Mouse (Mus musculus): ENCODE measurements around the gene Scd3.

The Scd3 gene

DNA sequence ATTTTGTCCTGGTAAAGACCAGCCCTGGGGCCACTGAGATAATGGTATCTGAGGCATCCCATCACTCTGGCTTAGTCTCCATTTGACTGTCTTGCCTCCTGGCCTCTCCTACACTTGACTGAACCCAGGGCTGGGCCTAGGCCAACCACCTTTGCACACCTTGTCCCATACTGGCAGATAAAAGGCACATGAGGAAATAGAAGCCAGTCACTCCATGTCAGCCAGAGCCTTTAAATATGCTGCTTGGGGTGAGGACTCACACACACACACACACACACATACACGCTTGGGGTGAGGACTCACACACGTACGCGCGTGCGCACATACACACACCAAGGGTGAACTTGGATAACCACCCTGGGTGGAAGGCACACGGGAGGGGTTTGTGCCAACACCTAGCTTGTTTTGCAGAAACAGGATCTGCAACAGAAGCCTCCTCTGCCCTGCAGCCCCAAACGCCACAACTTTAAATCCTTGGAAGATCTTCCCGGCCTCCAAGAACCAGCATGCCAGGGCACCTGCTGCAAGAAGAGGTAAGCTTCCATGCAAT lies at the start of gene Scd3:
Gene Scd3 (plus strand): TSS at position 255 of the 550 bp plus-strand sequence.
- DNase-seq (ENCODE audit: extremely low spot score, low spot score), result no peak

- DNase-seq (ENCODE audit: extremely low spot score, low spot score), result no peak
These were observed 49.3 kb upstream of the Scd3 start for GRCm38 (mm10) chr19:44153781-44154180.

DNA sequence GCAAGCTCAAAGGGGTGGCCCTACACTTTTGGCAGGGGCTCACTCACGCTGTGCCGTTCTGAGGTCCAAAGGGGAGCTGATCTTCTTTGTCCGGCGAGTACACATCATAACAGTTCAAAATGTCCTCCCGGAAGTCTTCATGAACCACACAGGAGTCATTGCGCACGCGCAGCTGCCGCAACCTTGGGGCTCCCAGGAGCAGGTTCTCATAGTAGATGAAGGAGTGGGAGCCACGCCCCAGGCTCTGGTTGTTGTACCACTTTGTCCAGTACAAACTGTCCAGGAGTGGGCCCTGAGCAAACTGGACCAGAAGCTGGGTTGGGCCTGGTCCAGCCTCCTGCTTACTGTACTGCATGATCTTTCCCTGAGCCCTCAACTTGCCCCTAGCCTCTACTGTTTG lies 46.1 kb upstream of the Scd3 start:
- no peak for DNase-seq (ENCODE audit: extremely low spot score, low spot score)

DNA sequence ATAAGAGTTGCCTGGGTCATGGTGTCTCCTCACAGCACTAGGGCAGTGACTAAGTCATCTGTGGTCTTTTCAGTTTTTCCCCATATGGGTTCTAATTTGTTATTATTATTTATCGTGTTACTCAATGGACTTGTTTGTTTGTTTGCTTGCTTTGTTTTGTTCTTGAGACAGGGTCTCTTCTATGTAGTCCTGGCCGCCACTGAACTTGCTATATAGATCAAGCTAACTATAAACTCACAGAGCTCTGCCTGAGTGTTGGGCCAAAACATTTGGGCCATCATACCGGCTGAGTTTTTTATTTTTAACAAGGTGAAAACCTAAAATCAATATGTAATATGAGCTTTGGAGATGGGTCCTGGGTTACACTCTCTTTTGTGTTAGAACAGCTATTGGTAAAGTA lies 43.7 kb upstream of the Scd3 start:
- DNase-seq (ENCODE audit: extremely low spot score, low spot score), result no peak

GRCm38 (mm10) chr19:44161515-44161914 lies 41.6 kb upstream of the Scd3 start:
- DNase-seq (ENCODE audit: extremely low spot score, low spot score), result no peak

GRCm38 (mm10) chr19:44174835-44175234 lies 28.2 kb upstream of the Scd3 start:
- no peak for DNase-seq (ENCODE audit: extremely low spot score, low spot score)

DNA sequence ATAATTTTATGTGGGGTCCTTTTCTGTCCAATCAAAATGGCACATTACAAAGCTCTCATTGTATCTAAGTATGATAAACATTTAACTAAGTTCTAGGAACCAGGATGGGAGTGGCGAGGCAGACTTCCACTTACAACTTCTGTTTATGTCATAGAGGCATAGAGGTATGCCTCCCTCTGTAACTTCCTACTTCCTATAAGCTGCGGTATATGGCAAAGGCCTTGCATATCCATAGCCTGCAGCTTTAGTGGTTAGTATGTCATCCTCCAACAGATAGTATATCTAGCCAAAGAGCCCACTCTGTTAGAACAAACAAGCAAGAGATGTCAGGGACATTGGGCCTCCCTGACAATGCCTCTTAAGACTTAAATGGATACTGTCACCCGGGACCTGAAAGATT lies 26.3 kb upstream of the Scd3 start:
- DNase-seq (ENCODE audit: extremely low spot score, low spot score), result no peak

- DNase-seq (ENCODE audit: extremely low spot score, low spot score), result no peak
These were observed 22.6 kb upstream of the Scd3 start for GRCm38 (mm10) chr19:44180502-44180901.

DNA sequence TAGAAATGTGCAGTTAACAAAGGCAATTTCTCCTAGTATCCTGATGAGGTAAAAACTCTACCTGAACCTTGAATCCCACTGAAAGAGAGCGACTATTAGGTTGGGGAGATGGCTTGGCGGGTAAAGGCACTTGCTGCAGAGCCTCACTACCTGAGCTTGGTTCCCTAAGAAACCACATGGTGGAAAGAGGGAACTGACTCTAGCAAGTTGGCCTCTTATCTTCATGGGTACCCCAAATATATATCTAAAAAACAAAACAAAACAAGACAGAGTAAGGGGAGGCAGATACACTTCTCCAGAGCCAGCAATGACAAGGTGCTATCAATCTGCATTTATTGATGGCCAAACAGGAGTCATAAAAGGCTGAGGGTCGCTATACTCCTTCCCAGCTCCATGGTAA lies 19.1 kb upstream of the Scd3 start:
- no peak for DNase-seq (ENCODE audit: extremely low spot score, low spot score)

- DNase-seq (ENCODE audit: extremely low spot score, low spot score), result no peak
These were observed 14.0 kb upstream of the Scd3 start for GRCm38 (mm10) chr19:44189056-44189455.

DNA sequence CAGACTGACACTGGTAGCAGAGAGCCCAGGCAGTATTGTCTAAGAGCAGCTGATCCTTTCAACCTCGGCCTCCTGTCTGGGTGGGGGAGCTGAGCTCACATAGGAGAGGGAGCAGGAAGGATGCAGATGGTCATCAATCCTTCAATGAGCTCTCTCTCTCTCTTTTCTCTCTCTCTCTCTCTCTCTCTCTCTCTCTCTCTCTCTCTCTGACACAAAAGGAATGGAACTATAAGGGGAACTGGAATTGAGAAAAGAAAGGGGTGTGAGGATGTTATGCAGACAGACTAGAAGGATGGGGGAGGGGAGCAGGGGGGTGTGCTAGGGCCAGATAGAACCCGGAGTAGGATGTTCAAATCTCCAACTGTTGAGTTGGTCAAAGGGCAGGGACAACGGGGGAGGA lies 10.7 kb upstream of the Scd3 start, which contains the start of gene Pkd2l1:
Gene Pkd2l1 (minus strand): TSS at position 101 of the 400 bp plus-strand sequence.
- no peak for DNase-seq (ENCODE audit: extremely low spot score, low spot score)

- DNase-seq (ENCODE audit: extremely low spot score, low spot score), result no peak
These were observed 9.2 kb upstream of the Scd3 start for GRCm38 (mm10) chr19:44193906-44194305.

DNA sequence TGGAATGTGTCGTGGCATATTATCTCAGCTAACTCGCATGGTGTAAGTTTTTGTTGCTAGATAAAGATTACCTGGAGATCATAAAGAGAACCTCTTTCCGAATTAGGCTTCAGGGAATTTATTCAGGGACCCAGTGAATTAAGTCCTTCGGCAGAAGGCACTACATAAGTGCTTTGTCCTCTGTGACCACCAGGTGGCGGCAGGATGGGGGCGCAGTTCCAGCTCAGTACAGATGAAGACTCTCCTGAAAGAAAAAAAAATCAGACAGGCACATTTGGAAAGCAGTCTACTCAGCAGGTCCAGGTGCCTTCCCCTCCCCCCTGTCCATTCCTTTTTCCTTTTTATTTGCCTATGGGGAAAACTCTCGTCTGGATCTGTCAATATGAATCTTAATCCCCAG lies 7.9 kb upstream of the Scd3 start:
- DNase-seq (ENCODE audit: extremely low spot score, low spot score), result peak; percentile 65

- no peak for DNase-seq (ENCODE audit: extremely low spot score, low spot score)
These were observed 5.8 kb upstream of the Scd3 start for GRCm38 (mm10) chr19:44197053-44197852.

DNA sequence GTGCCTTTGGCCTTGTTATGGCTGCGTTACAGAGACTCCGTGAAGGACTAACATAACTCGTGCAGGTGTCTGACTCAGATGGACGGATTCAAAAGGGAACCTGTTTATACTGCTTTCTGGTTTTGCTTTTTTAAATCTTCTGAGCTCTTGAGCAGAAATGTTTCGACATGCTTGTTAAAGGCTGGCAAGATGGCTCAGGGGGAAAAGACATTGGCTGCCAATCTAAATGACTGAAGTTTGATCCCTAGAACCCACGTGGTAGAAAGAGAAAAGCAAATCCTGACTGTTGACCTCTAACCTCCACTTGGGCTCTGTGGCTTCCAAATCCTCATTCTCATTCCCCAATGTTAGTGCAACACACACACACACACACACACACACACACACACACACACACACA lies 4.6 kb upstream of the Scd3 start:
- no peak for DNase-seq (ENCODE audit: extremely low spot score, low spot score)

- no peak for DNase-seq (ENCODE audit: extremely low spot score, low spot score)
These were observed 4.1 kb upstream of the Scd3 start for GRCm38 (mm10) chr19:44198964-44199363.

- no peak for DNase-seq (ENCODE audit: extremely low spot score, low spot score)
These were observed 4.0 kb downstream of the Scd3 start for GRCm38 (mm10) chr19:44207079-44207478.

GRCm38 (mm10) chr19:44215255-44215654 lies 12.2 kb downstream of the Scd3 start:
- DNase-seq (ENCODE audit: extremely low spot score, low spot score), result no peak

- DNase-seq (ENCODE audit: extremely low spot score, low spot score), result no peak
These were observed 15.0 kb downstream of the Scd3 start for GRCm38 (mm10) chr19:44217958-44218525.

GRCm38 (mm10) chr19:44225728-44226127 lies 22.7 kb downstream of the Scd3 start:
- DNase-seq (ENCODE audit: extremely low spot score, low spot score), result no peak

- no peak for DNase-seq (ENCODE audit: extremely low spot score, low spot score)
These were observed 26.7 kb downstream of the Scd3 start for GRCm38 (mm10) chr19:44229776-44230175.

- no peak for DNase-seq (ENCODE audit: extremely low spot score, low spot score)
These were observed 27.1 kb downstream of the Scd3 start for GRCm38 (mm10) chr19:44230212-44230611.

All from neural tube, embryonic 10.5 days (tissue).